Mouse (Mus musculus): ENCODE results near the gene Hist1h1a. TPM values are rescaled to one million over a fixed set of nuclear protein-coding genes. Genes with fewer than 3 reads are reported as not detected.
A peak's percentile ranks its signal among the peaks of the same experiment; 100 is the strongest.
"Not testable (repeated sequence)": the region's sequence is repeated elsewhere in the genome, so short reads cannot be mapped to it uniquely, and the experiment has no call there.

Hist1h1a gene
- polyA plus RNA-seq, 1 experiment from 2014 or later = 4.0 TPM

GRCm38 (mm10) chr13:23760240-23760971 is 3.1 kb upstream of the Hist1h1a start:
- Histone ChIP-seq H3K9ac (ENCODE audit: low read length) (peak overlapping the region; percentile 74), H3K4me1 (replicated peaks; ENCODE audit: control insufficient read depth, insufficient read depth, low read length) (peaks cover 8% of the 10 kb centered on the region; the same call in 1 of the 2 replicates), H3K4me3 (ENCODE audit: low read depth, low read length) (peak overlapping the region; percentile 38), H3K9me3 (ENCODE audit: control insufficient read depth, low read length) (no peaks in the 10 kb centered on the region), H3K27me3 (ENCODE audit: control insufficient read depth, insufficient read depth, low read length) (no peaks in the 10 kb centered on the region), H3K27ac (ENCODE audit: low read depth, low read length) (peak overlapping the region; percentile 95), H3K36me3 (ENCODE audit: control insufficient read depth, insufficient read depth, low read length) (no peaks in the 10 kb centered on the region), H3K4me2 (ENCODE audit: low read depth, low read length, severe bottlenecking) (peak overlapping the region; percentile 74)
- WGBS = 2% methylated on average over 22 of the region's 27 CpGs
- DNase-seq (ENCODE audit: low spot score) = no peak
- no peak for ATAC-seq (replicated peaks; ENCODE audit: low FRiP score)

DNA sequence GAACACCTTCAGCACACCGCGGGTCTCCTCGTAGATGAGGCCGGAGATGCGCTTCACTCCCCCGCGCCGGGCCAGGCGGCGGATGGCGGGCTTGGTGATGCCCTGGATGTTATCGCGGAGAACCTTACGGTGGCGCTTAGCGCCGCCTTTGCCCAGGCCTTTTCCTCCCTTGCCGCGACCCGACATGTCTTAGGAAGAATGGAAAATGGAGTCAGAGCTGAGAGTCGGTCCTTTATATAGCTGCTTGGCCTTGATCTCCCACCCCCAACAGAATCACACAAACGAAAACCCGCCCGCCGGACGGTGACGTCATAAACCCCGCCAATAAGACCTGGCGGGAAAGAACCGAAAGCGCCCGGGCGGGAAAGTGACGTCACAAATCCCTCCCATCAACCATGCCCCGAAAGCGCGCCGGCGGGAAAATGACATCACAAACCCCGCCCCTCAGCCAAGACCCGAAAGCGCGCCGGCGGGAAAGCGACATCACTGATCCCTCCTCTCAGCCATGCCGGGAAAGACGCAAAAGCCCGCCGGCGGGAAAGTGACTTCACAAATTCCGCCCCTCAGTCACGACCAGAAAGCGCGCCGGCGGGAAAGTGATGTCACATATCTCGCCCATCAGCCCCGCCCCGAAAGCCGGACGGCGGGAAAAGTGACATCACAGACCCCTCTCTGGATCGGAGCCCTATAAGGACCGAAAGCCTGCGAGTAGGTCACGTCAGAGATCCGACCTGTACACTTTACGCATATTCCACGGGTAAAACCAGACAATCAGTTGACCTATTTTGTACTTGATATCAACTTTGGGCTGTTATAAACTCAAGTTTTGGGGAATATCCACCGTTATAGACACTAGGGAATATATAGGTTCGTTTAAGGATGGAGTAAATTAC is 2.2 kb upstream of the Hist1h1a start, which contains the start of gene Hist1h4a:
Hist1h4a (minus strand) TSS at position 259 of the 893 bp plus-strand sequence.
- under 1% methylated on average over 61 of the region's 72 CpGs for WGBS
- DNase-seq (ENCODE audit: low spot score) = peak; percentile 100
- peaks cover 8% of the 10 kb centered on the region; the same call in 1 of the 2 replicates for H3K4me1 ChIP-seq (replicated peaks; ENCODE audit: control insufficient read depth, insufficient read depth, low read length)
- H3K4me2 ChIP-seq (ENCODE audit: low read depth, low read length, severe bottlenecking) = peak within 1 kb of the TSS; percentile 74
- no peaks in the 10 kb centered on the region for H3K27me3 ChIP-seq (ENCODE audit: control insufficient read depth, insufficient read depth, low read length)
- peak; percentile 77 for ATAC-seq (replicated peaks; ENCODE audit: low FRiP score)
- no peaks in the 10 kb centered on the region for H3K9me3 ChIP-seq (ENCODE audit: control insufficient read depth, low read length)
- H3K27ac ChIP-seq (ENCODE audit: low read depth, low read length) = peak within 1 kb of the TSS; percentile 95
- peak within 1 kb of the TSS; percentile 38 for H3K4me3 ChIP-seq (ENCODE audit: low read depth, low read length)
- no peaks in the 10 kb centered on the region for H3K36me3 ChIP-seq (ENCODE audit: control insufficient read depth, insufficient read depth, low read length)
- H3K9ac ChIP-seq (ENCODE audit: low read length) = peak within 1 kb of the TSS; percentile 77

GRCm38 (mm10) chr13:23761871-23762821 is 1.3 kb upstream of the Hist1h1a start, which contains the start of gene Hist1h3a:
Gene Hist1h3a, minus strand, starts transcription at chr13:23762386.
- Histone ChIP-seq H3K4me3 (ENCODE audit: low read depth, low read length) (peak within 1 kb of the TSS; percentile 55), H3K9ac (ENCODE audit: low read length) (peak within 1 kb of the TSS; percentile 77), H3K27ac (ENCODE audit: low read depth, low read length) (peak within 1 kb of the TSS; percentile 95), H3K4me2 (ENCODE audit: low read depth, low read length, severe bottlenecking) (peak within 1 kb of the TSS; percentile 74)
- 1% methylated on average over 25 of the region's 52 CpGs for WGBS
- H3K27me3 ChIP-seq (ENCODE audit: control insufficient read depth, insufficient read depth, low read length); H3K9me3 ChIP-seq (ENCODE audit: control insufficient read depth, low read length); H3K36me3 ChIP-seq (ENCODE audit: control insufficient read depth, insufficient read depth, low read length); H3K4me1 ChIP-seq (replicated peaks; ENCODE audit: control insufficient read depth, insufficient read depth, low read length): not testable (repeated sequence)
- ATAC-seq (replicated peaks; ENCODE audit: low FRiP score) (peak; percentile 62), DNase-seq (ENCODE audit: low spot score) (peak; percentile 79)

- no peak for ATAC-seq (replicated peaks; ENCODE audit: low FRiP score)
Measured at GRCm38 (mm10) chr13:23763242-23763585, 252 bp upstream of the Hist1h1a start.

GRCm38 (mm10) chr13:23764324-23765171 is 1.1 kb downstream of the Hist1h1a start:
- 32% methylated on average over 12 of the region's 12 CpGs for WGBS
- H3K27ac ChIP-seq (ENCODE audit: low read depth, low read length) = peak overlapping the region; percentile 94
- peak overlapping the region; percentile 55 for H3K4me3 ChIP-seq (ENCODE audit: low read depth, low read length)

More at GRCm38 (mm10) chr13:23763242-23763585, 252 bp upstream of the Hist1h1a start:
- Histone ChIP-seq H3K36me3 (ENCODE audit: control insufficient read depth, insufficient read depth, low read length) (no peaks in the 10 kb centered on the region), H3K9me3 (ENCODE audit: control insufficient read depth, low read length) (no peaks in the 10 kb centered on the region), H3K4me1 (replicated peaks; ENCODE audit: control insufficient read depth, insufficient read depth, low read length) (peaks cover 4% of the 10 kb centered on the region; the same call in 1 of the 2 replicates), H3K9ac (ENCODE audit: low read length) (peak overlapping the region; percentile 44), H3K4me3 (ENCODE audit: low read depth, low read length) (peak overlapping the region; percentile 55), H3K27me3 (ENCODE audit: control insufficient read depth, insufficient read depth, low read length) (no peaks in the 10 kb centered on the region), H3K4me2 (ENCODE audit: low read depth, low read length, severe bottlenecking) (peak overlapping the region; percentile 74), H3K27ac (ENCODE audit: low read depth, low read length) (peak overlapping the region; percentile 94)
- no peak for DNase-seq (ENCODE audit: low spot score)
- WGBS = under 1% methylated on average over 10 of the region's 10 CpGs

GRCm38 (mm10) chr13:23765172-23765513 is 1.7 kb downstream of the Hist1h1a start:
- Histone ChIP-seq H3K9me3 (ENCODE audit: control insufficient read depth, low read length) (no peaks in the 10 kb centered on the region), H3K36me3 (ENCODE audit: control insufficient read depth, insufficient read depth, low read length) (no peaks in the 10 kb centered on the region), H3K4me3 (ENCODE audit: low read depth, low read length) (no peak overlapping the region), H3K9ac (ENCODE audit: low read length) (no peak overlapping the region), H3K4me2 (ENCODE audit: low read depth, low read length, severe bottlenecking) (no peak overlapping the region), H3K27me3 (ENCODE audit: control insufficient read depth, insufficient read depth, low read length) (no peaks in the 10 kb centered on the region), H3K27ac (ENCODE audit: low read depth, low read length) (no peak overlapping the region), H3K4me1 (replicated peaks; ENCODE audit: control insufficient read depth, insufficient read depth, low read length) (peaks cover 4% of the 10 kb centered on the region; the same call in 1 of the 2 replicates)
- WGBS = 74% methylated on average over 1 of the region's 1 CpGs
- no peak for ATAC-seq (replicated peaks; ENCODE audit: low FRiP score)
- DNase-seq (ENCODE audit: low spot score) = no peak

More at GRCm38 (mm10) chr13:23764324-23765171, 1.1 kb downstream of the Hist1h1a start:
- DNase-seq (ENCODE audit: low spot score) (no peak), ATAC-seq (replicated peaks; ENCODE audit: low FRiP score) (no peak)
- Histone ChIP-seq H3K4me1 (replicated peaks; ENCODE audit: control insufficient read depth, insufficient read depth, low read length) (peaks cover 4% of the 10 kb centered on the region; the same call in 1 of the 2 replicates), H3K27me3 (ENCODE audit: control insufficient read depth, insufficient read depth, low read length) (no peaks in the 10 kb centered on the region), H3K9ac (ENCODE audit: low read length) (peak overlapping the region; percentile 86), H3K36me3 (ENCODE audit: control insufficient read depth, insufficient read depth, low read length) (no peaks in the 10 kb centered on the region), H3K4me2 (ENCODE audit: low read depth, low read length, severe bottlenecking) (peak overlapping the region; percentile 74), H3K9me3 (ENCODE audit: control insufficient read depth, low read length) (no peaks in the 10 kb centered on the region)

GRCm38 (mm10) chr13:23766772-23767171 is 3.3 kb downstream of the Hist1h1a start:
- no peaks in the 10 kb centered on the region for H3K36me3 ChIP-seq (ENCODE audit: control insufficient read depth, insufficient read depth, low read length)
- H3K4me3 ChIP-seq (ENCODE audit: low read depth, low read length) = no peak overlapping the region
- H3K27me3 ChIP-seq (ENCODE audit: control insufficient read depth, insufficient read depth, low read length) = no peaks in the 10 kb centered on the region
- H3K4me2 ChIP-seq (ENCODE audit: low read depth, low read length, severe bottlenecking) = no peak overlapping the region
- DNase-seq (ENCODE audit: low spot score) (no peak), ATAC-seq (replicated peaks; ENCODE audit: low FRiP score) (no peak)
- no peak overlapping the region for H3K27ac ChIP-seq (ENCODE audit: low read depth, low read length)
- H3K4me1 ChIP-seq (replicated peaks; ENCODE audit: control insufficient read depth, insufficient read depth, low read length) = peaks cover 4% of the 10 kb centered on the region; the same call in 1 of the 2 replicates
- H3K9me3 ChIP-seq (ENCODE audit: control insufficient read depth, low read length) = no peaks in the 10 kb centered on the region
- H3K9ac ChIP-seq (ENCODE audit: low read length) = no peak overlapping the region

Data from forebrain, embryonic 11.5 days (tissue).